Mouse (Mus musculus) embryonic fibroblast, embryonic 13.5 days (primary cell): ENCODE results near the gene Rbfox3.

Source experiments
- CTCF ChIP-seq: IDR thresholded peaks from 2 replicates; pipeline ENCODE4 v1.5.1; 2011; ENCODE audit warnings: mild to moderate bottlenecking, control low read depth, low read length, moderate library complexity, borderline replicate concordance; ENCODE audit not compliant: insufficient read depth
- POLR2A ChIP-seq: IDR thresholded peaks from 2 replicates; pipeline ENCODE4 v1.6.1; 2011; ENCODE audit warnings: low read depth, mild to moderate bottlenecking, control low read depth, low read length, moderate library complexity

DNA sequence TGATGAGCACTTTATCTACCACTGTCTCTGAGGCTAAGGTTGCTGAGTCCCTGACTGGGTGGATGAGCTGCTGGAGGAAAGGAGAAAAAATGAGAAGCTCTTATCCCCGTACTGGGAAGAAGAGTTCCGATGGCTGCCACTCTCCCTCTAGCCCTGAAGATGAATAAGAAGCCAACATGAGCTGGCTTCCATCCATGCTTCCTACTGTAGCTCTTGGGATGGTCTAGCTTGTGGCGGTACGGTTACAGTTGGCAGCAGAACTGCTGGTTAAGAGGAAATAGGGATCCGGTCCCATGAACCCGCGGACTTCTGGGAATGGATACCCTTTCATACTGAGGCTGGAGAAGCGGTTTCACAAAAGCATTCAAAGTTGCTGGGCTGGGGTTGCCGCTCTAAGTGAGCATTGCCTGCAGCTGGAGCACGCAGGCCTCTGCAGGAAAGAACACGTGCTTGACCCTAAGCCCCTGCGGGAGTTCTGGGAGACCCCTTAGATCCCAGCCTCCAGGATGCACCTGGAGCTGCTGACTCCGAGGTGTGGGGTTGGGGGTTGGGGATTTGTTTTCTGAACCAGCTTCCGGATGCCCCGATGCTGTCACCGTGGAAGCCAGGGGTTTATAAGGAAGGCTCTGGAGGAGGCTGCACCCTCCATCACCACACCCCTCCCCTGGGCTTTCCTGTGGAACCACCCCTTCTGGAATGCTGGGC is 215.0 kb downstream of the Rbfox3 start:
- TF ChIP-seq CTCF, result no peak
- no peak for TF ChIP-seq POLR2A
